Mouse (Mus musculus) adrenal gland, adult 18-20 months (tissue): Measurements from ENCODE around the gene 2510009E07Rik. TPM values are rescaled to one million over a fixed set of nuclear protein-coding genes. Genes with fewer than 3 reads are reported as not detected.
A peak's percentile ranks its signal among the peaks of the same experiment; 100 is the strongest.

Experiments used
- DNase-seq, 2 experiments: peaks; one replicate each; pipeline ENCODE4 v3.0.0; 2021 to 2022; ENCODE audit warnings: low spot score in 2 of 2
- total RNA-seq, 2 experiments: library from RNA; stranded (reverse); gene quantifications; 1 replicate in 1 of 2; 2 replicates in 1 of 2; pipeline ENCODE4 v1.2.3; 2021

2510009E07Rik gene
- total RNA-seq, 2 experiments from 2014 or later, result 15.9 to 16.5 TPM

GRCm38 (mm10) chr16:21637201-21637819 is 57.2 kb downstream of the 2510009E07Rik start:
- no peak for DNase-seq

- DNase-seq, result no peak
These were observed 58.2 kb downstream of the 2510009E07Rik start for GRCm38 (mm10) chr16:21636156-21636853.

GRCm38 (mm10) chr16:21634460-21634859 is 60.0 kb downstream of the 2510009E07Rik start:
- no peak for DNase-seq

GRCm38 (mm10) chr16:21631815-21632222 is 62.6 kb downstream of the 2510009E07Rik start:
- no peak for DNase-seq

- no peak for DNase-seq
These were observed 63.9 kb downstream of the 2510009E07Rik start for GRCm38 (mm10) chr16:21630614-21631013.

- no peak for DNase-seq
These were observed 66.3 kb downstream of the 2510009E07Rik start for GRCm38 (mm10) chr16:21628061-21628591.

GRCm38 (mm10) chr16:21627248-21627647 is 67.2 kb downstream of the 2510009E07Rik start:
- no peak for DNase-seq

GRCm38 (mm10) chr16:21625784-21626634 is 68.5 kb downstream of the 2510009E07Rik start:
- DNase-seq, result no peak

GRCm38 (mm10) chr16:21620630-21621029 is 73.8 kb downstream of the 2510009E07Rik start:
- no peak for DNase-seq

- peak in 1 of 2 experiments; percentile 35 for DNase-seq
These were observed 78.7 kb downstream of the 2510009E07Rik start for GRCm38 (mm10) chr16:21615802-21616201.

- no peak for DNase-seq
These were observed 84.0 kb downstream of the 2510009E07Rik start for GRCm38 (mm10) chr16:21610473-21610872.

- no peak for DNase-seq
These were observed 86.1 kb downstream of the 2510009E07Rik start for GRCm38 (mm10) chr16:21608176-21608865.

- DNase-seq, result no peak
These were observed 86.8 kb downstream of the 2510009E07Rik start for GRCm38 (mm10) chr16:21607651-21608040.

- no peak for DNase-seq
These were observed 87.3 kb downstream of the 2510009E07Rik start for GRCm38 (mm10) chr16:21607021-21607650.

- DNase-seq, result no peak
These were observed 88.0 kb downstream of the 2510009E07Rik start for GRCm38 (mm10) chr16:21606249-21607020.

GRCm38 (mm10) chr16:21604354-21604753 is 90.1 kb downstream of the 2510009E07Rik start:
- no peak for DNase-seq
